Comparison of ENCODE assay signal across 10 mouse cellular contexts in genomic region chr6:84317026-84317425, GRCm38 (mm10).
DNase-seq lines count a peak whose midpoint lies in the region; ATAC-seq and TF ChIP-seq lines count a peak whose summit lies in the region.
"Had no signal": no experiment of that assay in that cellular context is flagged by ENCODE, and none has a peak within 500 bp of the region (broad histone marks: within the 10 kb centered on the region; RNA-seq: fewer than 3 reads in every experiment).

No protein-coding gene starts in this region.

- no peaks in the 10 kb centered on the region for H3K4me1 ChIP-seq in liver, embryonic 14.5 days (replicated peaks; ENCODE audit: control insufficient read depth in 2 of 2, insufficient read depth in 2 of 2, low read length in 1 of 2)
- no peaks in the 10 kb centered on the region for H3K4me1 ChIP-seq in liver, embryonic 11.5 days (replicated peaks; ENCODE audit: control insufficient read depth, insufficient read depth, low read length)
- H3K4me1 ChIP-seq in cerebellum, adult 2 months (ENCODE audit: control insufficient read depth, insufficient read depth, low read length), result peaks cover 13% of the 10 kb centered on the region

- TF ChIP-seq POLR2A in cerebellum, adult 2 months (IDR thresholded peaks at IDR 0.05; ENCODE audit: borderline replicate concordance, insufficient read depth, low read length), result no peak

- H3K9ac ChIP-seq in liver, embryonic 14.5 days (replicated peaks), result no peak overlapping the region
- H3K9ac ChIP-seq in liver, embryonic 11.5 days (ENCODE audit: low read depth, low read length), result no peak overlapping the region

- TF ChIP-seq CTCF in liver, embryonic 14.5 days (IDR thresholded peaks at IDR 0.05; ENCODE audit: low read depth), result peak; percentile 55
- TF ChIP-seq CTCF in cerebellum, adult 2 months (IDR thresholded peaks at IDR 0.05; ENCODE audit: borderline replicate concordance, insufficient read depth, low read depth, low read length), result no peak

- no peak overlapping the region for H3K27ac ChIP-seq in liver, embryonic 14.5 days
- H3K27ac ChIP-seq in liver, embryonic 11.5 days (ENCODE audit: low read depth, low read length), result no peak overlapping the region
- H3K27ac ChIP-seq in cerebellum, adult 2 months (ENCODE audit: insufficient read depth, low read length), result no peak overlapping the region

- H3K9me3 ChIP-seq in liver, embryonic 14.5 days (ENCODE audit: control insufficient read depth, low read length), result no peaks in the 10 kb centered on the region
- no peaks in the 10 kb centered on the region for H3K9me3 ChIP-seq in liver, embryonic 11.5 days (ENCODE audit: control insufficient read depth, low read length)

- no peaks in the 10 kb centered on the region for H3K36me3 ChIP-seq in liver, embryonic 14.5 days (replicated peaks; ENCODE audit: control insufficient read depth, insufficient read depth, low read depth)
- H3K36me3 ChIP-seq in liver, embryonic 11.5 days (ENCODE audit: control insufficient read depth, insufficient read depth, low read length), result no peaks in the 10 kb centered on the region

- DNase-seq in CD4-positive, CD25-positive, alpha-beta regulatory T cell, adult 2 months (ENCODE audit: low read depth, low spot score), result peak; percentile 8
- no peak for DNase-seq in liver, embryonic 14.5 days (ENCODE audit: low read depth in 3 of 3, low spot score in 3 of 3)
- no peak for DNase-seq in liver, embryonic 11.5 days (ENCODE audit: low spot score)
- peak; percentile 10 for DNase-seq in brain, adult 2 months (ENCODE audit: low read depth, low spot score)
- peak; percentile 42 for DNase-seq in lung, postnatal 14 days
- no peak for DNase-seq in cerebellum, adult 2 months
- no peak for DNase-seq in frontal cortex, postnatal 14 days (ENCODE audit: low spot score in 2 of 2)

- H3K4me2 ChIP-seq in liver, embryonic 14.5 days (ENCODE audit: low read depth), result no peak overlapping the region
- no peak overlapping the region for H3K4me2 ChIP-seq in liver, embryonic 11.5 days
- H3K4me2 ChIP-seq: midbrain, embryonic 11.5 days had no signal

- 48% methylated on average over 1 of the region's 1 CpGs for WGBS in liver, embryonic 14.5 days (ENCODE audit: insufficient replicate concordance)
- 56% methylated on average over 1 of the region's 1 CpGs for WGBS in liver, embryonic 11.5 days
- WGBS in cerebellum, adult 2 months, result 80% methylated on average over 1 of the region's 1 CpGs

- no peak overlapping the region for H3K4me3 ChIP-seq in liver, embryonic 14.5 days (ENCODE audit: insufficient read depth in 1 of 2, low read depth in 2 of 2, low read length in 2 of 2)
- no peak overlapping the region for H3K4me3 ChIP-seq in liver, embryonic 11.5 days (ENCODE audit: low read depth, low read length)
- no peak overlapping the region for H3K4me3 ChIP-seq in cerebellum, adult 2 months (replicated peaks; ENCODE audit: insufficient read depth, low read depth, low read length)

- TF ChIP-seq EP300 in liver, embryonic 14.5 days (IDR thresholded peaks at IDR 0.05; ENCODE audit: low read depth), result no peak

- no peak for ATAC-seq in CD4-positive, CD25-positive, alpha-beta regulatory T cell, adult 4 months
- ATAC-seq in liver, embryonic 14.5 days (ENCODE audit: insufficient read depth), result no peak
- no peak for ATAC-seq in liver, embryonic 11.5 days (replicated peaks; ENCODE audit: low FRiP score)
- ATAC-seq: forebrain, embryonic 16.5 days had no signal

- H3K27me3 ChIP-seq in liver, embryonic 14.5 days (ENCODE audit: control insufficient read depth, insufficient read depth, low read length), result no peaks in the 10 kb centered on the region; the same call in none of the 2 replicates
- 0 out of 2 replicates have a peak, but pooled peaks cover 5% of the 10 kb centered on the region for H3K27me3 ChIP-seq in liver, embryonic 11.5 days (replicated peaks; ENCODE audit: control insufficient read depth, insufficient read depth, low read length)
- no peaks in the 10 kb centered on the region for H3K27me3 ChIP-seq in cerebellum, adult 2 months (ENCODE audit: control insufficient read depth, insufficient read depth, low read length)

Comparison
In these comparisons a context has a peak if more than half of its experiments do, and no peak if none do; other contexts are left out.
1. DNase-seq: peak in CD4-positive, CD25-positive, alpha-beta regulatory T cell, adult 2 months (single experiment), brain, adult 2 months (single experiment) and lung, postnatal 14 days (single experiment); none in liver, embryonic 14.5 days (0 of 3), liver, embryonic 11.5 days (single experiment), cerebellum, adult 2 months (0 of 2) and frontal cortex, postnatal 14 days (0 of 2).